Mouse (Mus musculus) left cerebral cortex, postnatal 14 days (tissue): ENCODE measurements at regions not wholly inside any gene's neighbourhood (a gene's known extent, or its start where the extent isn't known, plus 50 kb on each side); places are given as distances from the start of the nearest gene placed in this dataset.

Source experiments
- DNase-seq, 2 experiments: peaks; one replicate each; pipeline ENCODE4 v3.0.0; 2021 to 2022; ENCODE audit warnings: low spot score in 2 of 2, mixed read lengths in 1 of 2
- intact Hi-C: fragments of 180-260 bp; cut with DNase I; formaldehyde crosslinking; loops from one replicate; pipeline ENCODE4 v1.15.1; 2025

- intact Hi-C loops = no loop called here
- DNase-seq = no peak
These were observed 50.8 kb upstream of the Ptpn13 start for GRCm38 (mm10) chr5:103374162-103374561.

GRCm38 (mm10) chr5:103373089-103373488 lies 51.9 kb upstream of the Ptpn13 start:
- intact Hi-C loops = no loop called here
- no peak for DNase-seq

GRCm38 (mm10) chr5:103370456-103370855 lies 54.5 kb upstream of the Ptpn13 start:
- intact Hi-C loops = no loop called here
- no peak for DNase-seq

GRCm38 (mm10) chr5:103368993-103369392 lies 56.0 kb upstream of the Ptpn13 start:
- intact Hi-C loops = no loop called here
- no peak for DNase-seq

DNA sequence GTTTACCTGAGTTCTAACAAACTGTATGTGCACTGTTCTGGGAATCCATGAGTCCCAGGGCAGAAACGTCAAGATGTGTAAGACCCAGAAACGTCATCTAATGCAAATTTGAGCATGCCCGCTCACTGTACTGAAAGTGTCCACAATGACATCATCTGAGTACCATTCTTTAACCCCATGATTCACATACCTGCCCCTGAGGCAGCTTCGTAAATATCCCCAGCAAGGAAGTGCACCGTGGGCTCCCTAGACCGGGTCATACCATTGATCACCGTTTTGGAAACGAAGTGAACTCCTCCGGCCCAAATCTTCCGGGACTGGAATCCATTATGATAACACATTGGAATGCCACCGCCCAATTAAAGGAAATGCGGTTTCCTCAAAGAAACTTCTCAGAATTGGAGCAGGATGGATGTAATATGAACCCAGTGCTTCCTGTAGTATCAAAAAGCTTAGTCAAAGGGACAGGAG lies 57.8 kb upstream of the Ptpn13 start:
- intact Hi-C loops = no loop called here
- no peak for DNase-seq

DNA sequence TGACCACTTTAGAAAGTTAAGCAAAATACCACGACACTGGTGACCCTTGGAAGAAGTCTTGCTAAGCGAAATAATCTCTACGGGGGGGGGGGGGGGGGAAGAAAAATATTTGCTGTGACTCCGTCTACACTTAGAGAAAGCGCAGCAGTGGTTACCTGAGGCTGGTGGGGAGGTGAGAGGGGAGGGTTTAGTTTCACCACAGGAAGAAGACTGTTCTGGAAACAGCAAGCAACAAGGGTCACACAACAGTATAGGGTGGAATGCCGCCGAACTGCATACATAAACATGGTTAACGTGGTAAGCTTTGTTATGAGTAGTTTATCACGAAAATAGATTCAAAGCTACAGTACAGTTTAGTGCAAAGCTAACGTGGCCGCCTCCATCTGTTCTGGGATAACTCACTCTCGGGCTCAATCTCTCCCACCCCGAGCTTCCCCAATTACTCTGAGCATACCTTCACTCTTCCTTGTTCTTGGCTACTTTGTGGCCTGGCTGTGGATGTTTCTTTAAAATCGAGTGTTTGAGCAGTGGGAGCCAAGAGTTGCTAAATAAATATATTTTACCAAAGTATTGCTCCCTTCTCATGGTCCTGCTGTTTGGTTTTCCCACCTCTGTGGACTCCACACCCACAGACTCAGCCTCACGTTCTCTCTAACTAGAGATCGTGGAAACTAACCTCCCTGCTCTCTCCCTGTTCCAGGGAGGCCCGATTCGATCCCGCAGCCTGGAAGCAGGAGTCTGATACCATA lies 59.1 kb upstream of the Ptpn13 start:
- intact Hi-C loops = no loop called here
- DNase-seq = no peak

GRCm38 (mm10) chr5:103364791-103365699 lies 59.9 kb upstream of the Ptpn13 start:
- intact Hi-C loops = no loop called here
- DNase-seq = peak in 1 of 2 experiments; percentile 18

DNA sequence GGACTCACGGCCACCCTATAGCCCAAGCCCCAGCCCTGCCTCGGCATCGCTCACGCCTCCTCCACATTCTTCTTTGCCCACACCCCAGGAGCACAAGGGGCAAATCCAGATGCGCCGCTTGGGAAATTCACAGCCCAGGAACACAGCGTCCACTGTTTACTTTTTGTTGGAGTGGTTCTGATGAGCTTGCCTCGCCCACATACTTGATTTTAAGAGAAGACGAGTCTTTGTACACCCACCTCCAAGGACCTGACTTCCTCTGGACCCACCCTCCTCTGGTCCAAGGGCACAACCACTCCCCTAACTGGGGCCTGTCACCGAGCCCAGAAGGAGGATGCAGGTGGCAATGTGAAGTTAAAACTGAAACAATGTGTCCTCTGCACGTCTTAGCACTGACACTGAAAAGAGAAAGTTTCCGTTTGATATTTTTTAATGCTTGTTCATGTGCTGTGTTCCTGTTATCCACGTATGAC lies 64.2 kb upstream of the Ptpn13 start:
- no peak for DNase-seq
- intact Hi-C loops = no loop called here

GRCm38 (mm10) chr5:103360360-103360759 lies 64.6 kb upstream of the Ptpn13 start:
- intact Hi-C loops = no loop called here
- no peak for DNase-seq

DNA sequence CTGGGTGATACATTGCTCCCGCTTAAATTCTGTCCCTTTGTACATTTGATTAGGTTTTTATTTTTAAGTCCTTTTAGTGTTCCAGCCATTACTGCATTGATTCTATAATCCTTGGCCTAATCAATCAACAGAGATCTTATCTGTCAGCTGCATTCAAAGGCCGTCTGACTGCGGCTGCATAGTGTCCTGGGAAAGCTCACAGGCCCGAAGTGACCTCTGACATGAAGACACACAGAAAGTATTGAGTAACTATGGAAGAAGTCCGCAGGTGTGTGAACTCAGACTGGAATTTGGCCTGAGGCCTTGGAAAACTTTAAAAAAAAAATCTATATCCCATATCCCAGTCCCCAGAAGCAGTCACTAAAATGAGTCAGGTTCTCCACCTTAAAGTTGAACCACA lies 67.4 kb upstream of the Ptpn13 start:
- no peak for DNase-seq
- intact Hi-C loops = loop anchor here (5.0 to 10.0 kb wide), 2 partner anchors 100 to 457 kb away; no protein-coding TSS in a partner anchor

- intact Hi-C loops = loop anchor here (1.0 to 10.0 kb wide), 3 partner anchors 101 to 458 kb away; no protein-coding TSS in a partner anchor
- DNase-seq = no peak
These were observed 68.5 kb upstream of the Ptpn13 start for GRCm38 (mm10) chr5:103356500-103356899.

DNA sequence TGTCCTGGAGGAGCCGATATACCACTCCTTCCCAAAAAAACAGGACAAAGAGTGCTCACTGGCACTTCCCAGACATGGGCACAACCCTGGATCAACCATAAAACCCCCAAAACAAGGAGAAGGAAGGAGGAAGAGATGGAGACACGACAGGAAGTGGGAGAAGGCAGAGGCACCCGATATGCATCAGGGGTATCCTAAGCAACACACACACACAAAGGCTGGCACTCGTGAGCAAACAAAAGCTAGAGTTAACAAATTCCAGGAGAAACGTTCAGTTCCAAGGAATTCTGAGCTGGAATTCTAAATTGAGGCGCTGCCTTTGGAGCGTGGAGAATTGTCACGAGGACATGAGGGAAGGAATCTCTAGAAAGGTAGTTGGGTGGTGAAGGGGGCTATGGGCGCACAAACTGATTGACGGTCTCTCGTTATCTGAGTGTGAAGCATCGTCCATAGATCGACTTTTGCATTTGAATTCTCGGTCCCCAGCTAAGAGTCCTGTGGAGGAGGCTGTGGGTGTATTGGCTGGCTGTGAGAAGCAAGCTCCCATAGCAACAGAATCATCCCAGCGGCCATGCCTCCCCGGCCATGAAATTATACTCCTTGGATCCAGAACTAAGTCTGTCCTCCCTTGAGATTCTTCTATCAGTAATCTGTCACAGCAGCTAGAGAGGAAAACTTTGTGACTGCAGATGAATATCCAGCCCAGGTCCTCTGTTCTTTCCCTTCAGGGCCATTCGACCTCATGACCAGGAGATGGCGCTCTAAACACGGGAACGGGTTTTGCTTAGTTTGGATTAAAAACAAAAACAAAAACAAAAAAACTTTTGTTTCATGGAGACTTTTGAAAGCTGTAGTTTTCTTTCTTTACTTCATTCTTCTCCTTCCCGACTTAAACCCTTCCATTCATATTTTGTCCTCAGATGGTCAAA lies 69.4 kb upstream of the Ptpn13 start:
- peak; percentile 53 to 57 for DNase-seq
- intact Hi-C loops = loop anchor here (1.0 to 10.0 kb wide), 3 partner anchors 102 to 459 kb away; no protein-coding TSS in a partner anchor

- peak; percentile 22 to 40 for DNase-seq
- intact Hi-C loops = loop anchor here (2.0 to 10.0 kb wide), 2 partner anchors 315 to 491 kb away; no protein-coding TSS in a partner anchor
These were observed 81.1 kb upstream of the Ptpn13 start for GRCm38 (mm10) chr5:103343869-103344268.

DNA sequence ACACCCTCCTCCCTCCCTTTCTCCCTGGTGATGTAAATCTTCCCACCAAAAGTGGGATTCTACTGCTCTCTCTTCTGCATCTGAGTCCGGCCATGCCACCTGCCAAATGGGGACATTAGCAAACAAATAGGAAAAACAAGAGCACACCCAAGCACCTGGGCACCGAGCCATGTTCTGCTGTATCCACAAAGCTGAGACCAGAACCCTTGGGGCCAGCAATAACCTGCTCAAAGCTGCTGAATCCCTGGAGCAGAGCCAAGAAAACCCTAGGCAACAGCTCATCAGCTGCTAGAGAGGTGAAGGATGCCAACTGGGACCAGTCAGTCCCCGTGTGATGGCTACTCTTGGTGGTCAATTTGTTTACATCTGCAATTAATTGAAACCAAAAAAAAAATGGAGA lies 83.5 kb upstream of the Ptpn13 start:
- intact Hi-C loops = loop anchor here (10.0 kb wide), 1 partner anchor 493 kb away; no protein-coding TSS in a partner anchor

DNA sequence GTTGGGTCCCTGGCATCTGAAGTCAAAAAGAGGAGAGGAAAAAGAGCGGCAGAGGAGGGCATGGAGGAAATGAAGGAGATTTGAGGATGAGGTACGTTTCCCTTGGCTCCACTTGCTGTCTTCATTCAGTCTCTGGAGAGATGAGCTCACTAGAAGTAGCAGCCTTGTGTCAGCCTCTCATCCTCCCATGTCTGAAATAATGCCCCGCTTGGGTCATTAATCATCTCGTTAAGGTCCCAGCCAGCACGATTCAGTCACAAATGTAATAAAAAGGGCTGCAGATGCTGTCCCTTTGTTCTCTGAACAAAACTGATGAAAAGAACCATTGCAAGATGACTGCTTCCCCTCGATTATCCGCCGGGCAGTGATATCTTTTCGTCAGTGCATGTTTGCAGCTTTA lies 84.4 kb upstream of the Ptpn13 start:
- DNase-seq = no peak
- intact Hi-C loops = loop anchor here (10.0 kb wide), 1 partner anchor 494 kb away; no protein-coding TSS in a partner anchor

More for the DNA sequence above, 83.5 kb upstream of the Ptpn13 start:
- DNase-seq = peak in 1 of 2 experiments; percentile 32

DNA sequence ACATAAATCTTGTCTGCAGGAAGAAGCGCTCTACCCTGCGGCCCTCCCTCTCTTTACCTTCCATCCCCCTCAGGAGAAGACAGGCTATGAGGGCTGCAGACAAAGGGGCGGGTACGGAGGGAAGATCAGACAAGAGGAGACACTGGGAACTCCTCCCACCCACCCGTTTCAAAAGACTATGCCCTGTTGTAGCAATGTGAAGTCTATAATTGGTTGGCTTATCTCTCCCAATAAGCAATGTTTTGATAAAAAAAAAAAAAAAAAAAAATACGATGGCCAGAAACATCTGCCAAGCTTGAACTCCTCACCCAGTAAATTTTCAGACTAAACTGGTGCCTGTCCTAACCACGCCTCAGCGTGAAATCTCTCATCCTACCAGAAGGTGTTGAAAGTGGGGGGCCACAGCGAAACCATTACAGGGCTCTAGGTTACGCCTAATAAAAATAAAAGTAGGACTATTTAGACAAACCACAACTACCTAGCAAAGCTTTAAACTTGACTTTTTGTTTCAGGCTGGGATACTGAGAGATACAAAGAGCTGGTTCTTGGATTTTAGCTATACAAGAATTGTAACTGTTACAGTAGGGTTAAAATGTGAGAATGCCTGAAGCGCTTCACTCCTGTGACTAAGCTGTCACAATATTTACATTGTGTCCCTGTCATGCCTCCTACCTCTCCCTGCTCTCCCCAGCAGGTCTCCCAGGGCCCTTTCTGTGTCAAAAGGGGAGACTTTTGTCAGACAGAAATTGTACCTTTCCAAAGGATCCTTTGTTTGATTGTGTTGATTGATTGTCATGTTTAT lies 88.1 kb upstream of the Ptpn13 start:
- DNase-seq = no peak
- intact Hi-C loops = loop anchor here (2.0 kb wide), 1 partner anchor 126 kb away; the partner anchor contains the start of gene Mapk10

DNA sequence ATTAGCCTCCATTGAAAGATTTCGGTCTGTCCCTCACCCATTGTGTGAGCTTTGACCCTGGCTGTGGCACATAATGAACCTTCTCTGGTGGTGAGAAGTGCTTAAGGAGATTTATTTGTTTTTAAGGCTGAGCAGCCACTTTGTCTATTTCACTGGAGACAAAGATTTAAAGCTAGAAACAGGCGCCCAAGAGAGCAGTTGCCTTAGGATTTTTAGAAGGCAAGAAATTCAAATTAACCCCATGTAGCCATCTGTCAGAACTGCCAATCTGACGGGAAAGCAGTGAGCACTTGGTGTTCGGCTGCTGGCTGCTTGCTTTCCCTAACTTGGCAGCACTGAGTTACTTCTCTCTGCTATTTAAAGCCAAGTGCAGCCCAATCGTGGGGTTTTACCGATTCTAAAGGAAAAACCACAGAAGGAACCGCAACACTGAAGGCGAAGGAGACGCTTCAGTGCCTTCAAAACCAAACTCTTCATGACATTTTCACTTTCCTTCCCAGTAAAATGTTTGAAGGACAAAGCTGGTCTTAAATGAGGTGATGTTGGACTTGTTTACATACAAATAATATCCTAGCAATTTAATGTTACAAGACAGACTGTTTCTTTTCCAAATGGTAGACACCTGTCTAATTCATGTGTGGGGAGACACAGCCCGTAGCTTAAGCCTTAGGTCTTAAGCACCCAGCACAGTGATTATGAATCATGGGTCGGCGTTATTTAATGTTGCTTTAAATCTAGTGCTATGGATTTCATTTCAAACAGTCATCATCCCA lies 88.9 kb upstream of the Ptpn13 start:
- intact Hi-C loops = loop anchor here (2.0 kb wide), 1 partner anchor 125 kb away; the partner anchor contains the start of gene Mapk10
- peak; percentile 50 to 60 for DNase-seq
